Mouse (Mus musculus): Measurements from ENCODE around the gene Slc30a2.
"Not testable (repeated sequence)": the region's sequence is repeated elsewhere in the genome, so short reads cannot be mapped to it uniquely, and the experiment has no call there.

Gene Slc30a2

DNA sequence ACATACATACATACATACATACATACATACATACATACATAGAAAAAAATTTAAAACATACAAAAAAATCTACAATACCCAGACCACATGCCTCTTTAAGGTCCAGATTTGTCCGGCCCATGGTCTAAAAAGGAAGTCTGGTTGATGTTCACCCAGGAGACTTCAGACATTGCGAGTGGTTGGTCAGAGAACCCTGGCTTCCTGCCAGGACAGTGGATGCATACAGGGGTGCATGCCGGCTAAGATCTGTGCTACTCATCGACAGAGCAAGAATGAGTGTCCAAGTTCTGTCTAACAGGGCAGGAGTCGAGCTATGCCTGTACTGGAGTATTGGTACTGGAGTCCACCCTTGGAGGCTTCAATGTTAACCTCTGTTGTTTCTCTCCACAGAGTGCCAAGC, 18.3 kb upstream of the Slc30a2 start:
- DNase-seq: no peak

DNA sequence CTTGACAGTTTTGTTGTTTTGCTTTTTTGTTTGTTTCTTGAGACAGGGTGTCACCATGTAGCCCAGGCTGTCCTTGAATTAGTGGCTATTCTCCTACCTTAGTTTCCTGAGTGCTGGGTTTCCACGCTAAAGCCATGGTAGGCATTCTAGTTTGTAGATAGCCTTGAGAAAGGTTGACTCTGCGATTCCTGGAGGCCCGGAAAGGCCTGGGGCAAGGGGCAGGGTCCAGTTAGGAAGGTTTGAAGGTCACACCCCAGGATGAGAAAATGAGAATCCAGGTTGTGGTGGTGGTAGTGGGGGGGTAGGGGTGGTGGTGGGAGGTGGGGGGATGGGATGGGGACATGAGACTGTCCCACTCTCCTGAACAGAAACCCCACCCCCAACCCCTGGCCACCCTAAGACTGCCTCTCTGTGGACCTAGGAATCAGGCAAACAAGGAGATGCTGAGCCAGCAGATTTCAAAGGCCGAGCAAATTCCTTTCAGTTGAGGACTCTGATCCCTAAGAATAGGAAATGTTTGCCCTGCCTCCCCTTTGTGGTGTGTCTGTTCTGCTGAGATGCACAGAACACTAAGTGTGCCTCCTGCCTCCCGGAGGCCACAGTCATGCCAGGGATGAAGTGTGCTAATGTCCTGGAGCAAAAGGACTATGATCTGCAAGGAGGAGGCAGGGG, 16.0 kb upstream of the Slc30a2 start:
- no peak for DNase-seq

DNA sequence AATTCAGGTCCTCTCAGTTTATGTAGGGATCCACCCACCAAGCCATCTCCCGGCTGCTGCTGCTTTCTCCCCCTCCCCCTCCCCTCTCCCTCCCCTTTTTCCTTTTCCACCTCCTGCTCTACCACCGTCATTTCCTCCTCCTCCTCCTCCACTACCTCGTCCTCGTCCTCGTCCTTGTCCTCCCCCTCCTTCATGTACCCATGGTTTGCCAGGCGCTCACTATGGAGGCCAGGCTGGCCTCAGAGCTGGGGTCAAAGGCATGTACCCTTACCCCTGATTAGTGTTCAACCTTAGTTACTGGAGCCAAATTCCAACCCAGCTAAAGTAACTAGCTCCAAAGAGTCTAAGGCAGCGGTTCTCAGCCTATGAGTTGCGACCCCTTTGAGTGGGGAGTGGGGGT, 14.8 kb upstream of the Slc30a2 start:
- DNase-seq: no peak

DNA sequence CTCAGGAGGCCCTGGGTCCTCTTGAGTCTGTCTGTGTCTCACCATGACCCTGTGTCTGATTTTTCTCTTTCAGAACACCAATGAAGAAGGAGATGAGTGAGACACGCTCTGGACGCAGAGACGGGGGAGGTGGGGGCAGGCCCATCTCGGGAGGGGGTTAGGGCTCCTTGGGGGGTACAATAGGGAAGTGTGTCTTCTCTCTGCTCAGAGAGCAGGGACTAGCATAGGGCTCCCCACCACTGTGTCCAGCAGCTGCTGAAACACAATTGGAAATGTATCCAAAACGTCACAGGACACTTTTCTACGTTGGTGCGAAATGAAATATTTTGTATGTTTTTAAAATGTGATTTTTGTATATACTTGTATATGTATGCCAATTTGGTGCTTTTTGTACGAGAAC, 14.1 kb upstream of the Slc30a2 start:
- DNase-seq: no peak

DNA sequence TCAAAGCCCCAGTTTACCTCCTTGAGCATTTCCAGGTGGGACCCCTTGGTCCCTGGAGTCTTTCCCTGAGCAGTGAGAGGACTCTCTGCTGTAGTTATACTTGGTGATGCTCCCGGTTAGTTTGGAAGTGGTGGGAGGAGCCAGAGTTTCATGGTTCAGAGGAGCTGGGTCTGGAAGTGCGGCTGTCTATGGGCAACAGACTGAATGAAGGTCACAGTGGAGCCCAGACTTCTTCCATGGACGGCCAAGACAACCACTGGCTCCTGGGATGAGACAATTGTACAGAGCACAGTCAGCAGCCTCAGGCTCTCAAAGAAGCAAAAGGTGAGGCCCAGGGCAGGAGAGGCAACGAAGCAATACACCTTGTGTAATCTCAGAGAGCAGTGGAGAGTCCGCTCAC, 12.7 kb upstream of the Slc30a2 start:
- DNase-seq: no peak

DNA sequence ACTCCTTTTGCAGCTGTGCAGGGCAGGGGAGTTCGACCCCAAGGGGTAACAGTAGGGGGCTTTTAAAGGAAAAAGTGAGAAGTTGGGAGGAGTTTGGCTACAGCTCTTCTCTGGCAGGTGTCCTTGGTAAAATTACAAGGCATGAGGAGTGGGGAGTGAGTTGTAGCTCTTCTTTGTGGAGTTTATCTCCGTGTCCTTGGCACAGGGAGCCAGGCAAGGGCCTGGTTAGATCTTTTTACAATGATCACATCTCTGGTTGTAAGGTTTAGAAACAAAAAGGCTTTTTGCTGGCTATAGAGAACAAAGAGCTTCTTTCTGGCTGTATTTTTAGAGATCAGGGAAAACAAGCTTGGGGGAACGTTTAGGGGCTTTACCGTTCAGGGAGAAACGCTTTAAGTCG, 1.8 kb upstream of the Slc30a2 start:
- not testable (repeated sequence) for DNase-seq

DNA sequence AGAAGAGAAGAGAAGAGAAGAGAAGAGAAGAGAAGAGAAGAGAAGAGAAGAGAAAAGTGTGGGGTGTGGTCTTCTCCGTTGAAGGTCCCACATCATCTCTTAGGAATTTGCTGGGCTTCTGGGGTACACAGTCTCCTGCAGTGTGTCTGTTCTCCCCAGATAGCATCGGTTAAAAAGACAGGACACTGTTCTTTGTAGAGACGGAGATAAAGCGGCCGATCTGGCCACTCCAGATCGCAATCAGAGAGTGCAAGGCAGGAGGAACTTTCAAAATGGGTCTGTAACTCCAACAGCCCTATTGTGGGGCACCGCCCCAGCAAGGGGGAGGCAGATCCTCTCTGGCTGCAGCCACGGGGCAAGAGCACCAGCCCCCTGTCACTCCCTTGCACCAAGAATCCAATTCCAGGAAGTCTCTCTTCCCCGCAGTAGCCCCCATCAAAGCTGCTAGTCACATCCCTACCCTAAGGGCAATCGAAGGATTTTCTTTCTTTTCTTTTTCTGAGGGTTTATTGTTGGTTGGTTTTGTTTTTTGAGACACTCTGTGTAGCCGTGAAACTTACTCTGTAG, 685 bp upstream of the Slc30a2 start:
- DNase-seq: no peak

DNA sequence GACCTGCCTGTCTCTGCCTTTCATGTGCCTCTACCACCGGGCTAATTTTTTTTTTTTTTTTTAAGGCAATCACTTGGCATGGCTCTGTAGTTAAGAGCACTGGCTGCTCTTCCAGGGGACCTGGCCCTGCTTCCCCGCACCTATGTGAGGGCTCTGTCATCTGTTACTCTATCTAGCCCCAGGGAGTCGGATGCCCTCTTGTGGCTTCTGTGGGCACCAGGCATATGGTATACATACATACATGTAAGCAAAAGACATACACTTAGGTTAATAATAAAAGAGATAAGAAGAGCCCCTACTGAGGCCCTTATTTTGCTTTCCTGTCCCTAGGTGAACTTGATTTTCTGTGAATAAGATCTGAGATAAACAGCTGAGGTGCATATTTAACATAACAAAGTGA, 1.6 kb downstream of the Slc30a2 start:
- no peak for DNase-seq

DNA sequence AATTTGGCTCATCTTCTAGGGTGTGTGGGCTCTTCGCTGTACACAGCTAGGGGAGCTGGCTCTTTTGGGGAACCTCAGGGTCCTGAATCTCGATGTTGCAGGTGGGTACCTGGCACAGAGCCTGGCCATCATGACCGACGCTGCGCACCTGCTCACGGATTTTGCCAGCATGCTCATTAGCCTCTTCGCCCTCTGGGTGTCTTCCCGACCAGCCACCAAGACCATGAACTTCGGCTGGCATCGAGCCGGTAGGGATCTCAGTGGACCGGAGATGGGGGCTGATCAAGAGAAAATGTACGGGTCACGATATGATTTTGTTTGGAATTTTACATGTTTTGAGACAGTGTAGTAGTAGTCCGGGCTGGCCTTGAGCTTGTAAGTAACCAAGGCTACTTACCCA, 2.8 kb downstream of the Slc30a2 start:
- DNase-seq: no peak

DNA sequence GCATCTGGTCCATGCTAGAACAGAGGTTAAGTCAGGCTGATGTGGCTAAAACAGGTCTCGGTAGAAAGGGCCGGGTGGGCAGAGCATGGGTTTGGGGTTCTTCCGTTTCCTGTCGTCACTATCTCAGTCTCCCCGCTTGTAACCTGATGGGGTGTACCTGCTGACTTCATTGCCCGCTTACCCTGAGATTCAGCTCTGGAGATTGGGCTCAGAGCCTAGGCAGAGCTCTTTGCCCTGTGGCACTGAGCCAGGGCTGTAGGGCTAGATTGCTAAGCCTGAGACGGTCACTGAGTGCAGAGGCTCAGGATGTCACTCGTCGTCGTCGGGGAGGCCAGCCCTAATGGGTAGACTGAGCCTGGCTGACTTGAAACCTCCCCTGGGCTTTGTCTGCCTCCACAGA, 5.1 kb downstream of the Slc30a2 start:
- no peak for DNase-seq

DNA sequence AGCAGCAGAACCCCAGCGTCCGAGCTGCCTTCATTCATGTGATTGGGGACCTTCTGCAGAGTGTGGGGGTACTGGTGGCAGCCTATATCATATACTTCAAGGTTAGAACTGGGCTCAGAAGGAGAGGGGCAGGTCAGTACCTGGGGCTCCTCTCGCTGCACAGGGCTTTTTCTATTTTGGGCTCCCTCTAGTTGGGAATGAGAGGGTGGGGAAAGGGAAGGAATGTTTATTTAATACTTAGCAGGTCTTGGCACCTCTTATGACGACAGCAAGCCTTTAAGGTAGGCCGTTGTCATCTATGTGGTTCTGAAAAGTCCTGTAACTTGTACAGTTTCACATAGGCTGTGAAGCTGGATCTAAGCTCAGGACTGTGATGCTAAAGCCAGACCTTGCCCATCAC, 5.6 kb downstream of the Slc30a2 start:
- no peak for DNase-seq

DNA sequence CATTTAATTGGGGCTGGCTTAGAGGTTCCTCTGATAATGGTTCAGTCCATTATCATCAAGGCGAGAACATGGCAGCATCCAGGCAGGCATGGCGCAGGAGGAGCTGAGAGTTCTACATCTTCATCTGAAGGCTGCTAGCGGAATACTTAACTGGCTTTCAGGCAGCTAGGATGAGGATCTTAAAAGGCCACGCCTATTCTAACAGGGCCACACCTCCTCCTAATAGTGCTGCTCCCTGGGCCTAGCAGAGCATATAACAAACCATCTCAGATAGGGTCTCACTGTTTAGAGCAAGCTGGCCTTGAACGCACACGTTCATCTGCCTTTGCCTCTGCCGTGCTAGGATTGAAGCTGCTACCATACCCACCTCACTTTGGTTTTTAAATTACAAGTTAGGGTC, 6.8 kb downstream of the Slc30a2 start:
- DNase-seq: no peak

DNA sequence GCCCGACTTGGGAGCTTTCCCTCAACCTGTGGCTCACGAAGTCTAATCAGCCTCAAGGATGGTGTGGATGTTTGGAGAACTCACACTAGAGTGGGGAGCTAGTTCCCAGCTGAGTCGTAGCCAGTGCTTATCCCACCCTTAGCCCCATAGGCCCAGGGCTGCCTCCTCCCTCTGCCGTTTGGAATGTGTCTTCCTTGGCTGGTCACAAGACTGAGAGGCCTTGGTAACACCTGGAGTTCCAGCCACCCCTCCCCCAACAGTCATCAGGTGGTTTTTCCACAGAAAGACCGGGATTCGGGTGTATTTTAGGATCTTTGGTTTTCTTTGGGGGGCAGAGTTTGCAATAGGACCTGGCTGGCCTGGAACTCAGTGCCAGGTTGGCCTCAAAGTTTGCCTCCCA, 7.7 kb downstream of the Slc30a2 start:
- no peak for DNase-seq

DNA sequence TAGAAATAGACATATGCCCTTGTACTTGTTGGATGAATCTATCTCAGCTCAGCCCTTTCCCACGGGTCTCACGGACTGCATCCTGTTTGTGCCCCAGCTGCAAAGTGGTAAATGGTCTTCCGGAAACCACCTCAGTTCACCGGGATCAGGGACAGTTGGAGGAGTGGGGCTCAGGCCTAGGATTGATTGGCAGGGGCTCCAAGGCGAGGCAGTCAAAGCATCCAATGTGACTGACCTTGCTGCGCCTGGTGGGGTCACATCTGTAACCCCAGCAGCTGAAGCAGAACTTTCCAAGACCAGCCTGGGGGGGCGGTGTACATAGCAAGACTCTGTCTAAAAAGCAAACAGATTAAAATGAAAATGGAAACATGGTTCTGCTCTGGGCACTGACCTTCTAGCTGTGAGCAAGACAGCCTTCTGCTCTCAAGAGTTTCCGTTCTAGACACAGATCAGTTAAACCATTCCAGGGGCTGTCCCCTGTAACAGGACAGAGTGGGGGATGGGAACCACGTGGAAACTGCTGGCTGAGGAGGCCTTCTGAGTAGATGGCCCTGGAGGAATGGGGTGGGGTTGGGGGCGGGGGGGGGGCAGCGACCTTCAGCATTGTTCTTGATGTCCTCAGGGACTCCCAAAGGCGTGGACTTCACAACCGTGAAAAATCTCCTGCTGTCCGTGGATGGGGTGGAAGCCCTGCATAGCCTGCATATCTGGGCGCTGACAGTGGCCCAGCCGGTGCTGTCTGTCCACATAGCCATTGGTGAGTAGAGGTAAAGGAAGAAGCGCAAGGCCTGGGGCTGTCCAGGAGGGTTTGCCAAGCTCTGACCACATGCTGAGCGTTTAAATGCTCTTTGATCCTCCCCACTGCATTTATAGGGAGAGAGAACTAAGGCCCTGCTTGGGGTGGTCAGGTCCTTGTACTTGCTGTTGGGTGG, 8.6 kb downstream of the Slc30a2 start:
- DNase-seq: no peak

DNA sequence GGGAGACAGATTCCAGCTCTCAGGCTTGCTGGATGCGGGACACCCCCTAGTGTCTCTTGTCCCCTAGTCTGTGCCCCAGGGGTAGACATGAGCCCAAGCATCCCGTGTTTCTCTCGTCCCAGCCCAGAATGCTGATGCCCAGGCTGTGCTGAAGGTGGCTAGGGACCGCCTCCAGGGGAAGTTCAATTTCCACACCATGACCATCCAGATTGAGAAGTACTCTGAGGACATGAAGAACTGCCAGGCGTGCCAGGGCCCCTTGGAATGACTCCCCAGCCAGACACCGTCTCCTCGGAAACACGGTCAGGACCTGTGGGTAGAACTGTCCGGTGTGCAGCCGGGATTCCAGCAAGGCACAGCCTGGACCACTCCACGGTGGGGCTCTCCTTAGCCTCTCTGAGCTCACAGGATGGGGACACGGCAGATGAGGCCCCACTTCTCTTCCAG, 9.3 kb downstream of the Slc30a2 start:
- DNase-seq: no peak

DNA sequence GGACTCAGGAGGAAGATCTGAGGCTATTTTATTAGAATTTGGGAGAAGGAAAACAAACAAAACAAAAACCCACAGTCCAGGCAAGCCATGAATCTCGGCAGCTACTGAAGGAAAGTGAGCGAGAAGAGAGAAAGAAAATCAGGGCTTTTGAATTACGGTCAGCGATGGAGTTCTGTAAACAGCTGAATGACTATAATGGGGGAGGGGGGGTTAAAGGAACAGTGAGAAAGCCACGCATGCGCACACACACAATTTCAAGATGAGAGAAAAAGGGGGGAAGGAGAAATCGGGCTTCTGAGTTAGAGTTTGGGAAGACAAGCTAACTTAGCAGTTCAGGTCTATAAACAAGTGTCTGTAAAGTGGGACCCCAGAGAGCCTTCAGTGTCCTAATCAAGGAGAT, 9.9 kb downstream of the Slc30a2 start:
- no peak for DNase-seq

DNA sequence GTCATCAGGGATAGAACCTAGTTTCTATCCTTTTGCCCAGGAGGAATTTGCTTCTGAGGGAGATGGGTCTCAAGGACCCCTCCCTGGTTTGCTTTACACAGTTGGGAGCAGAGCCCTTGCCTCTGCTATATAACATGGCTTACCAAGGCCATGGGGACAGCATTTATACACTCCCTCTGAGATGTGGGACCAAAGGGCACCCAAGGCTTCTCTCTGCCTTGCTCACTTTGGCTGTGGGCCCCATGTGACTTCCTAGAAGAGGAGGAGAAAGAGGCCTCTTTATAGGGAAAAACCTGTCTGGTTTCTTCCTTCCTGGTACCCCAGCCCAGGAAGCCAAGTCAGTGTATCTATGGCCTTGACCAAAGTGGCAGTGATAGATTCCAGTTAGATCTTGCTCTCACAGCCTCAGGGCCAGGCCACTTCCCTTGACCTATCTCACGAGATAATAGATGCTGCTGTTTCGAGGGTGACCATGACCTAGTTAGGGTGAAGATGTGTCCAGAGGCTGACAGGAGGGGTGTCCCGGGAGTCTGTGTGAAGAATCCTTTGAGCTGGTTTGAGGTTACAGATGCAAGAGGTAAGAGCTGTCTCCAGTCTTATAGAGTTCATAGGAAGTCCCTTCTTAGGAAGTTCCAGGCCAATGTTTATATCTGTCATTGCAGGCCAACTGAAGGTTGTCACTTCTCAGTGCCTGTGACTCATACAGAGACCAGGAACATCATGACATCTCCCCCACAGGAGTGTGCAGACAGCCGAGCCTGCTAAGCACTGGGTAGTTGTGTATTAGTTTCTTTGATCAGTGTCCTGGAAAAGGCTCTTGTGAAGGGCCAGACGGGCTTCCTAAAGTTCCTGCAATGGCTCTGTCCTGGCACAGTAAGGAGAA, 10.8 kb downstream of the Slc30a2 start:
- no peak for DNase-seq

DNA sequence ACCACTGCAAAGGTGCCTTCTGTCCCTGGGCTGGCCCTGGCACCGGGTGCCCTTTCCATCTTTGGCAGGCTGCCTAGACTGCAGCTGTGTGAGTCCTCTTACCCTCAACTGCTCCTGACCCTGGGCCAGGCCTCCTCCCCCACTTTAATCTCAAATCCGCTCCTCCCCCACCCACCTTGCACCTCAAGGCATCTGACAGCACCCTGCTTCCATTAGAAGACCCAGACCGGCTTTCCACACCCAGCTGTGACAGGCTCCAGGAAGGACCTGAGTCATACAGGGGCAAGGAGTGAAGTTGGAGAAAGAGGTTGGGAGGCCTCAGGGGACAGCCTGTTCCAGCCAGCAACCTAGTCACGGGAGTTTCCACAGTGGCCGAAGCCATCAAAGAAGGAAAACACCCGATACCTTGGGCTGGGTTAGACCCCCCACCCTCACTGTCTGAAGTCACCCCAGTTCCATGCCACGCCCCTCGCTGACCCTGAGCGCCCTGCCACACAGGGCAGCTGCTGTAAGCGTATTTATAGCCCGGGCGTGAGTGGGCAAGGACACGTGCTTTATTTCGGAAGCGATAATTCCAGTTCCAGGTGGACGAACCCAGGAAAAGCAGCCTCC, 13.0 kb downstream of the Slc30a2 start:
- no peak for DNase-seq

DNA sequence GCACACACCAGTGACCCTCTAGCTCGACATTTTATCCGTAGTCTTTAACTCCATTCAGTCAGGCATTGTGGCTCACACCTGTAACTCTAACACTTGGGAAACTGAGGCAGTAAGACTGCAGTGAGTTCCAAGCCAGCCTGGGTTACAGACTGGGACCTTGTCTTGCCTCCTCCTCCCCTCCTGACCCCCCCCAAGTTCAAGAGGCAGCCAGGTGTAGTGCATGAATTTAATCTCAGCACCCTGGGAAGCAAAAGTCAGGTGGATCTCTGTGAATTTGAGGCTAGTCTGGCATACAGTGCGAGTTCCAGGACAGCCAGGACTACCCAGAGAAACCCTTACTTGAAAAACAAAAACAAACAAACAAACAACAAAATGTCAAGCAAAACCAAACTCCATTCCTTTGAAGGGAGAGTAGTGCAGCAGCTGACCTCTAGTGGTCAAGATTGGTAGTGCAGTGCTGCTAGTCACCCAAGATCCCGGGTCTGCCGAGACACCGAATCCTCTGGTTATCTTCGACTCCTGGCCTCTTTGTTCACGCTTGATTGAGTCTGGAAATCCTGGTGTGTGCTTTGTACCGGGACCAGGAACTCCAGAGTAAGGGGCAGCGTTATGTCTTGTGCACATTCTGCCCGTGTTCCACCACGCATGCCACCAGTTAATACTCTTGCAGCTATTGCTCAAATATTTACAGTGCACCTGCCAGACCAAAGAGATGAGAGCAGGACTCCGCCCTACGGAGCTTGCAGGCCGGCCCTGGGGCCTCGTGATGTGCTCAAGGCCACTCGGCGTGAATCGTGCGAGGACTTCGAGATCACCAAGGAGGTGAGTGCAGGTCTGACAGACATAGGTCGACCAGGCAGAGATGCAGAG, 13.8 kb downstream of the Slc30a2 start:
- DNase-seq: peak; percentile 71

DNA sequence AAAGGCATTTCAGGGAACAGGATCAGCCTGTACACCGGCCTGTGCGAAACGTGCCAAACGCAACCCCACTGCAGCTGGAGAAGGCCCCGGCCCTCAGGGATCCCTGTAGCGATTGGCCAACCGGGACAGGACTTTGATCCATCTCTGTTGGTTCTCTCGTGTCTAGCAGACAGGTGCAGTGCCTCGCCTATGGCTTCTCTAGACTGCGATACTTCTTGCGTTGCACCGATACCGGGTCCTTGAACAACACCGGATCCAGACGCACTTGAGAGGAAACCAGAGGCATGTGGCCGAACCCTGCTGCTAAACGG, 14.4 kb downstream of the Slc30a2 start:
- DNase-seq: no peak

DNA sequence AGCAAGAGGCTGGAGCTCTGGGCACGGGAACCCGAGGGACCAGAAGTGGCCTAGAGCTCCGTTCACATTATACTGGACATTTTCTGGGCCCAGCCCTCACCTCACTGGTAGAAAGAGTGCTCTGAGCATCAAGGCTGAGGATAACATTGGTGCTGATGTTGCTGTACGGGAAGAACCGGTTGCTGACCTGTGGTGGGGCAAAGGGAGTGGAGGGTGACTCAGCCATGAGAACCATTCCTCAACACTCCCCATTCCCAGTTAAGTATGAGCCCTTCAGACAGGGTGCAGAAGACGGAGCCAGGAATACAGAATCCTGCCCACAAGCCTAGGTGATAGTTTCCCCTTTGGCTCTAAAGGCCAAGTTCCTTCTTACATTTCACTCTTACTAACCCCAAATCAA, 16.7 kb downstream of the Slc30a2 start:
- no peak for DNase-seq

DNA sequence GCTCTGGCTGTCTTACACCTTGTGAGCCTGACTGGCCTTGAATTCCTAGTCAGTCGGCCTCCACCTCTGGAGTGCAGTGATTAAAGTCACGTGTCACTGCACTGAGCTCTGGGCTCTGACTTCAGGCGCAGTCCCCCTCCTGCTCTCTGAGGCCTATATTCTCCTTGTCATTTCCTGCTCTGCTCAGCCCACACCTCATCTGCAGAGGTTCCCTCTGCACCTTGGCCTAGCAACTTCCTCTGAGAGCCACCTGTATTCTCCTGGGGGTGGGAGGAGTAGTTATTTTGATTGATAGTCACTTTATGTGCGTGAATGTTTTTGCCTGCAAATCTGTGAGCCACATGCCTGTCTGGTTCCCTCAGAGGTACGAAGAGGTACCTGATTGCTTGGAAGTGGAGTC, 18.2 kb downstream of the Slc30a2 start:
- no peak for DNase-seq

Data from cerebellum, adult 11 months (tissue).